Mouse (Mus musculus): ENCODE measurements at regions not wholly inside any gene's neighbourhood (a gene's known extent, or its start where the extent isn't known, plus 50 kb on each side); places are given as distances from the start of the nearest gene placed in this dataset.
A peak's percentile ranks its signal among the peaks of the same experiment; 100 is the strongest.

DNA sequence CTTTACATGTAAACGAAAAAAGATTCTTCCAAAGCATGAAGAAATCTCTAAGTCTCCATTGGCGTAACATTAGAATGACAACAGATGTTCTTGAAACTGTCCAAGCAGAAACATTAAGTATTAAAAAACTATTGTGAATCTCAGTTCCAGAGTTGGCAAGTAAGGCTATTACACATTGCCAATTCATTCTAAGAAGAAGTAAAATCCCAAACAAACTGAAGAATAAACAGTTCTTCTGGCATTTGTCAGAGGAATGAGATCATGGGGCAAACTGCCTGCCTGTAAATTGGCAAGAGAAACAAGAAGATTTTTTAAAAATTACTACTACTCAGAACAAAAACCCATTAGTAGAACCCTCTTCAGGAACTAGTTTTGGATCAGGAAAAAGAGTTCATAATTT lies 680.1 kb downstream of the Nova1 start:
- DNase-seq (ENCODE audit: low spot score) = no peak

DNA sequence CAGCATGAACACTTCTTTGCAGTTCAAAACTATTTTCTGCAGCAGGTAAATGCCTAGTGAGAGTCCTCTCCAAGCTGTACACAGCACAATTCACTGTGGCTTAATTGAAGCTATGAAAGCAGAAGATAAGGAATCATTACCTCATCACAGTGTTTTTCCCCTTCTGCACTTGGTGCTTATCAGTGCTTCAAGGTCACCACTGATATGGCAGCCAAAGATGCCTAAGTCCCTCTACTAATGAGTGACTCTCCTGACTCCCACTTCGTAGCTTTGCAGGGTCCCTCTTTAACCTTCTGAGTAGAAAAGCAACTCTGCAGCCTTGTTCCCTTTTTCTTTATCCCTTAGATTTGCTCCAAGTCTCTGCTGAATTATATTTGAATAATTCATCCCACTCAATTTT lies 692.9 kb downstream of the Nova1 start:
- DNase-seq (ENCODE audit: low spot score) = no peak

DNA sequence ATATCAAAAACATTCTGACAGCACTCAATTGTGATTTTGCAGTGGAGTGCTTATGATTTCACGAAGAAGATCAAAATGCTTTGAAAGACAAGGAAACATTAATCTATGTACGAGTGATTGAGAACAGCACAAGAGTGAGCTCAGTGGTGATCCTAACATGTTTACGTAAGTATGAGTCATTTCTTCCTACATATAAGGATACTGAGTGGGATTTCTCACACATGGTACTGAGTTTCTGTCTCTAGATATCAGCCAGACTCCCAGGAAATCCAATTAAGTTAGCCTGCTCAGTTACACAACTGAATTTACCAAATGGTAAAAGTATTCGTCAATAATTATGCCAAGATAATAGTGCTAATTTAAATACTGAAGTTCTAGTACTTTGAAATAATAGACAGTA lies 707.4 kb downstream of the Nova1 start:
- DNase-seq (ENCODE audit: low spot score) = no peak

DNA sequence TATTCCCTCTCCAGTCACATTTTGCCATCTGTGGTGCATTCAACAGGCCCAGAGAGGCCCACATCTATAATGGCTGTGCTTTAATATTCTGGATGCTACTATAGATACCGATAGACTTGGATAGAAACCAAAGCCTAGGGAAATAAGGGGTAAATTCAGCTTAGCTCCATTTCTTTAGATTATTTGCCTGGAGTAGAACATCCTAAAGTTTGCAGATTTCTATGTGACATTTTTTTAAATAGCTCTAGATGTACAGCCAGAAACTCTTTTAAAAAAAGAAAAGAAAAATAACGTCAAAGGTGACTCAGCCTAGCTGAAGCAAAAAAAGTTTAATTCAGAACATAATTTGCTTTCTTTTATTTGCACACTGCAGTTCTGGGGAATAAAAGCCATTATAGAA lies 735.4 kb downstream of the Nova1 start:
- DNase-seq (ENCODE audit: low spot score) = no peak

DNA sequence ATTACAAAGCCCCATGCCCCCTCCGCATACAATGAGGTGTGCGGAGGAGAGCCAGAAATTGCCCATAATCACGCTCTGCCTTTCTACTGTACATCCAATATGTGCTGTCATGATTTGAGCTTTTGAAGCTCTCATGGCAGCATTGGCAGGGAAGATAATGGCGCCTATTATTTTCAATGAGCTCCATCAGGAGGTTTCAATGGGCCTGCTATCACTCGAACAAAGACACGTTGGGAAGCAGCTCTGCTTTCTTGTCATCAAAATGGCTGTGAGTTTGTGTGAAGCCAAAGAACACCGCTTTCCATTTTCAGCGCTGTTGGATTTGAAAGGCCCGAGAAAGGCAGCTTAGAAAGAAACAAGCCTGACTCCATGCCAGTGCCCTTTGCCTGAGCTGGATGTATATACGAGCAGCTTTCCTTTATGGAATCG lies 742.9 kb downstream of the Nova1 start:
- no peak for DNase-seq (ENCODE audit: low spot score)

DNA sequence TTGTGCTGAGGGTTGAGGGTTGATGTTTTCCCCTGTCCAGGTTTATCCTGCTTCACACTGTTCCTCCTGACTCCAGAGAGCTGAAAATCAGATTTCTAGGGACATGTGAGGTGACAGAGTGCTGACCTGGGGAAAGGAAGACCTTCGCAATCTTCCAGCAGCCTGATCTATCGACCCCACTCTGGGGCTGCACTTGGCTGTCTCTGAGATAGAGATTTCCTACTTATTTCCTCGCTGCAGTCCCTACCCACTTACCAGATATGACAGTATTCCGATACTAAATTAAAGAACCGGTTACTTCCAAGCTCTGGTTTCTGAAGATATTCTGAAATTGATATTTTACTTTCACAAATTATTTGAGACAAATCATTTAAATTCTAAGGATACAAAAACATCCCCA lies 743.4 kb downstream of the Nova1 start:
- DNase-seq (ENCODE audit: low spot score) = no peak

DNA sequence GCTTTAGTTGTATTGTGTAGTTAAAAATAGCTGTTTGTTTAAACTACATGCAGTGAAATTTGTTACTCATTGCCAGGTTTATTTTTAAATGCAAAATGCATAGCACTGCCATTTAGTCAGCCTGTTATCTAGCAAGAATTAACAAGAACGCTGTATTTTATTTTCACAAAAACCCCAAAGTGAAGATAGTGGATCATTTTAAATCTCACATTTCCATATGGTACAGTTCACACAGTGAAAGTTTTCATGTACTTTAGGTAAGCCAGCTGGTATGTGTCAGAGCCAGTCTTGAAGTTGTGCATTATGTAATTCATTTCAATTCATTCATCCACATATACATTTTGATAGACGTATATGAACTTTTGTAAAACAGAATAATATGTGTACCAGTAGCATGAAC lies 751.8 kb downstream of the Nova1 start:
- no peak for DNase-seq (ENCODE audit: low spot score)

DNA sequence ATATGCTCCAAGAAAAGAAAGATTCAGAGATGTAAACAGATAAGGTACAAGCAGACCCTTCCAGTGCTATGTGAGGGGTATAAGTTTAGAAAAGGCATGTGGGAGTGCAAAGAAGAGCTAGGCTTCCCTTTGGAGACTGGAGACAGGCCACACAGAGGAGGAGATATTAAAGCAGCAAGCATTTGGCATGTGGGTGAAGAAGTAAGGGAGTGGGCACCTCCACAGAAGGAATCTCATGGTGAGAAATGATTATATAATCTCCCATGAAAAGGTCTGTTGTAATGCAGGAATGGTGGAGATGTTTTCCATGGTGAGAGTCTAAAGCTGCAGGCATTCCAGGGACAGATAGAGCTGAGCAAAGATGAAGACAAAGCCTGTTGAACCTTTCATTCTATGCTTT lies 778.1 kb downstream of the Nova1 start:
- DNase-seq (ENCODE audit: low spot score) = peak; percentile 15

DNA sequence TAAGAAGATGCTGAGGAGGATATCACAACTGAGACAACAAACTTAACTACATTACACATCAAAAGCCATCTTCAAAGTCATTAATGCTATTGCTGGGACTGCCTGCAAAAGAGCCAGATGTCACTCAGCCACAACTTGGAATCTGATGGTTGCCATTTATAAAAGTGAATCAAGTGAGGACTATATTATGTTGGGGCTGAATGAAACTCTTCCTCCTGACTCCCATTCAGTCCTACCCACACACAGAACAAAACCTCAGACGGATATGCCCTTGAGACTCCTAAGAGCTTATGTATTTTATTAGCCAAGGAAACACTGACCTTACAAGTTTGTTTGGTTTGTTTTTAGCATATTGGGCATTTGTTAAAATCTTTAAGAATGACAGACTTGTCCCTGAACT lies 778.5 kb downstream of the Nova1 start:
- DNase-seq (ENCODE audit: low spot score) = no peak

DNA sequence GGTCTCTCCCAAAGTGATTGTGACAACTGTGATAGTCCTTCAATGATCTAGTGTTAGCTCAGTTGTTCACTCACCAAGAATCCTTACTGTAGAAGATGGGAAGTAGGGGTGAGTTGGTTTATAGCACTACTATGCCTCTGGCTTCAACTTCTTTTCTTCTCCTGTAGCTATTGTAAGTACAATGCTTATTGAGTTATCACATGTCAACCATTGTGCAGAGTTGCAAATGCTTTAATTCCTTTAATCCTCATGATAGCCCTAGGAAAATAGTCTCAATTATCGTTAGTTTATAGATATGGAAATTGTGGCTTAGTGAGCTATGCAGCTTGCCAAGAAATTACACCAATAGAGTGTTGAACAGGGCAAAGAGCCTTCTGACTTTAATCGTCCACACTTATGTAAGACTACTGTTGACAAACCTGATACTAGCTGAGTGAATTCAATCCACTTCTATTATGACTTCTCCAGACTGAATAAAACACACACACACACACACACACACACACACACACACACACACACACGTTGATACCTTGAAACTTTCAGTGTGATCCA lies 782.1 kb downstream of the Nova1 start:
- DNase-seq (ENCODE audit: low spot score) = no peak

DNA sequence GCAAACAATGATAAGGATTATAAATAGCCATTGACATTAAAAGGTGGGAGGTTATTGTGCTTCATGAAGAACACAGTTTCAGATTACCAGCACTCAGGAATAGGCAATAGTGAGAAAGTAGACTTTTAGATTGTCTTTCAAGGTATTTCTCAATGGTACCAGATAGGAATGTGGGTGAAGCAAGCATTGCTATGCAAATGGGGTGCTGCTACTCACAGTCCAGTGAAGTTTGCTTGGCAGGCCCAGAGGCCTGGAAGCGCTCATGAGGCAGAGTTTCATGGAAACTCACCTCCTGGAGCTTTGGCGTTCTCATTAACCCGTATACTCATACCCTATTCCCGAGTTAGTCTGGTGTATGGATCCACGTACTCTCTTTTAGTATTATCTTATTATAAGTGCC lies 793.5 kb downstream of the Nova1 start:
- DNase-seq (ENCODE audit: low spot score) = no peak

DNA sequence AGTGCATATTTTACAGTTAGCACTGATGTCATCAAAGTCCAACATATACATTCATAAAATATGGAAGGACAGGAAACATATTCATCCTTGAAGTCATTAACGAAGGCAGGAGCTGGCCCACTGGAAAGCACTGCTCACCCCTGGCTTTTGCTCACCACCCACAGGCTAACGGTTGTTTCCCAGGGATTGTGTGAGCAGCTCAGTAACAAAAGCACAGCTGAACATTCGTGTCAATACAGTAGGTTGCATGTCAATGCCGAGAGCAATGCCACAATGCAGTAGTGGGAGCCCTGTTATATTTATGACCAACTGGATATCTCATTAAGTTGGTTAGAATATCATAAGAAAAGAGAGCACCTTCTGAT lies 797.2 kb downstream of the Nova1 start:
- no peak for DNase-seq (ENCODE audit: low spot score)

DNA sequence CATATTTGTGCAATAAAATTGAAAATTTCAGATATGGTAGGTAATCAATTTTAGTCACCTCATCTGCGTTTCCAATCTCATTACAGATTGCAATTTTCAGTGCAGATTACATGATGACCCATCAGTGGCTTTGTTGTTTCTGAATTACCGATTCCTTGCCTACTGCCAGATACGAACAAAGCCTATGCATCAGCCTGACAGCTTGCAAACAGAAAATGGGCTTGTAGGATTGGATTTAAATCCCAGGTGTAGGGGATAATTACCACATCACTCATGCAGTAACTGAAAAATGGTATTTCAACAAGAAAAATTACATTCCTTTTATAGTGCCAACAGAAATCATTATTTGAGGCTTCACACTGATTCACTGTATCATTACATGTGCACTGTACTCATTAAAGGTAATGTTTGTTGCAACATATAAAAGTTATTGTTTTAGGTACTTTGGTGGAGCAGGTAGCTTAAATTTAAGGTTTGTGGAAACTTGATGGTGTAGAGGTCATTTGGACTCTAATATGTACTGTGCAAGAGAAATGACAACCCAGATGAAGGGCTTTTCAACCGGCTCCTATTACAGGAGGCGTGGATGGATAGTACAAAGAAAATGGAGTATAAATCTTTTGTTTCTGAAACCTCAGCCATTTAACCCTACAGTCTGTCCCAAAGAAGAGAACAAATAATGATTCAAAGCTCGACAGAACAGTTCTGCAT lies 797.7 kb downstream of the Nova1 start:
- no peak for DNase-seq (ENCODE audit: low spot score)

DNA sequence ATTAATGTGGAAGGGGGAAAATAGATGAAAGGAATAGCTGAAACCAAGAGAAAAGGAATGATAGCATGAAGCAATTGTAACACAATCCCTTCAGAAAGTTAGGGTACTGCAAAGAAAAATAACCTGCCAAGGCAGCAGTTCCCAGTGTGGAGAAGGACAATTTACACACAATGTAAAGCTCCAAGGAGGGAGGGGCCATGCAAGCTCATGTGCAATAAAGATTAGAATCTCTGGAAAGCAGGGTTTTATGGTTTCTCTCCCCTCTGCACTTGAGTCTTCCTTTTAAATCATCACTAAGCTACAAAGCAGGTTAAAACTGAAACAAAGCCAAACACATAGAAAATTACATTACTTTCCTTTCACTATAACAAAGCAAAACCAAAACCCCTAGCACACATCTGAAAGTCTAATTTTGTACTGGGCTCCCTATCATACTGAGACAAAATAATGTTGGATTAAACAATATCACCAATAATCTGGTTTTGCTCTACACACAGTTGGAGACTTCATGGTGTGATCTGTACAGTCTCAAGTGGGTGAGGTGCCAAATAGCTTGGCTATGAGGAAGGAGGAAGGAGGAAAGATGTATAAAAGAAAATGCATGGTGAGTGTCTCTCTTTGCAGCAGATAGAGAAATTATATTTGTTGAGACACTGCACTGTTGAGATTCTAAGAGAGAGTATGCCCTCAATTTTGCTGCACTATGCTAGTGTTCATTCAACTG lies 840.9 kb downstream of the Nova1 start:
- no peak for DNase-seq (ENCODE audit: low spot score)

DNA sequence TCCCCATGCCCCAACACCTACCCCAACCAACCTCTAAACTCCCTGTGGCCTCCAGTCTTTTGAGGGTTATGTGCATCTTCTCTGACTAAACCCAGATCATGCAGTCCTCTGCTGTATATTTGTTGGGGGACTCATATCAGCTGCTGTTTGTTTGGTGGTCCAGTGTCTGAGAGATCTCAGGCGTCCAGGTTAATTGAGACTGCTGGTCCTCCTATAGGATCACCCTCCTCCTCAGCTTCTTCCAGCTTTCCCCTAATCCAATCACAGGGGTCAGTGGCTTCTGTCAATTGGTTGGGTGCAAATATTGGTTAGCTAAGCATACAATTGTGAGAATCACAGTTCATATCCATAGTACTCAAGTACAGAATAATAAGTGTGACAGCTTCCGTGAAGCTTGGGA lies 842.9 kb downstream of the Nova1 start:
- no peak for DNase-seq (ENCODE audit: low spot score)

DNA sequence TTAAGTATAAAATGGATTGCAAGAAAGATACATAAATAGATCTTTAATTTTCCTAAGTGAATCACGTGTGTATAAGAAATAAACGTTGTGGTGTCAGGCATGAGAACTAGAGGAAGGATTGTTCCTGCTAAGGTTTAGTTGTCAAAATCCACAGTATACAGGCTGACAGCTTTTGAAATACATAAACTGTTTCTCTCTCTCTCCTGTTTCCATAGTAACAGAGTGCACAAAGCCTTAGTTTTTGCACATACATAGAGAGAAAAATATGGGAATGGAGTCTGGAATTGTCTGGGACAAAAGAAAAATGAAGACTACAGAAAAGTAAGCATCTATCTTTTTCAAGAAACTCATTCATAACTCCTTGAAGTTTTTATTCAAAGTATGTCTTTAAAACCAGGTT lies 848.3 kb downstream of the Nova1 start:
- DNase-seq (ENCODE audit: low spot score) = no peak

DNA sequence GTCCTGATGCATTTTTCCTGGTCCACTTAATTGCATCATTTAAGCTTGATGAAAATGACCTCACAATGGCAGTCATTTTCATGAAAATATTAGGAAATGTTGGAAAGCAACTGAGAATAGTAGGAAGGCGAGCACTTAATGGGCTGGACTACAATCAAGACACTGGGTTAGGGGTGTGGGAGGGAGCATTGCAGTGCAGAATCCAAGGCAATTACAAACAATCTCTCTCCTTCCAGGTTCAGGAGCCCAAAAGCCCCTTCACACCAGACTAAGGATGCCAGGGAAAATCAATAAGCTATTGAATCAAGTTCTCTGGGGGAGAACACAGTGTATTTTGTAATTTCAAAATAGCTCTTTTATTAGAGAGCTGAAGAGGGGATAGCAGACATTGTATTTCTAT lies 848.8 kb downstream of the Nova1 start:
- DNase-seq (ENCODE audit: low spot score) = no peak

DNA sequence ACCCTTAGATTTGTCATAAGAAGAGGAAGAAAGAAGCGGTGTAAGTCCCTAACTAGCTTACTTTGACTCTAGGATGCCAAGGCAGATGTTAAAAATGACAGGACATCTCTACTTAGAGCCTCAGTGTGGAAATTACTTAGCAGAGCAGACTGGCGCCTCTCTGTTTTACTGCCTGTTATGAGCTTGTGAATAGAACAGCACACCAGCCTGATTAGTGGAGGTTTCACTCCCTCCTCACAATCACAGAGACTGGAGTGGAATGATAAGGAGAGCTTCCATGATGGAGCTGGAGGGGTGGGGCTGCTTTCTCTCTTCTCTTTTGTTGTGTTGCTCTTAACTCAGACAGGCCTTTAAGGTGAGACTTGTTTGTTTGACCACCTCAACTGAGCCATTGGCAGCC lies 871.8 kb downstream of the Nova1 start:
- no peak for DNase-seq (ENCODE audit: low spot score)

DNA sequence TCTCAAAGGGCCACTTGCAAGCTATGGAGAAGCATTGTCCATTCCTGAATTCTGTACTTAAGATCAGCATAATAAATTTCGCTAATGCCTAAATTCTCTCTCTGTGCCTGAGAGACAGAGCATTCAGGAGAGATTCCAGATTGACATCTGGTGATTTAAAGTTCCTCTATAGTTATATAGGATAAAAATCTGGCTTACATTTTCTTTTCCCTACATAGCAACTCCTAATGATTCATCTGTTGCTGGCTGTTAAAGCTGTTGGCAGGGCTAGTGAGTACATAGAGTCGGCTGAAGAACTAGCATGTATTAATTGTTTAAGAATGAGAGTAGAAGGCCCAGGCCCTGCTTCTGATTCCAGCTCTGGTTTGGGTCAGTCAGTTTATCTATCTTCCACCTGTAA lies 870.0 kb upstream of the Stxbp6 start:
- no peak for DNase-seq (ENCODE audit: low spot score)

DNA sequence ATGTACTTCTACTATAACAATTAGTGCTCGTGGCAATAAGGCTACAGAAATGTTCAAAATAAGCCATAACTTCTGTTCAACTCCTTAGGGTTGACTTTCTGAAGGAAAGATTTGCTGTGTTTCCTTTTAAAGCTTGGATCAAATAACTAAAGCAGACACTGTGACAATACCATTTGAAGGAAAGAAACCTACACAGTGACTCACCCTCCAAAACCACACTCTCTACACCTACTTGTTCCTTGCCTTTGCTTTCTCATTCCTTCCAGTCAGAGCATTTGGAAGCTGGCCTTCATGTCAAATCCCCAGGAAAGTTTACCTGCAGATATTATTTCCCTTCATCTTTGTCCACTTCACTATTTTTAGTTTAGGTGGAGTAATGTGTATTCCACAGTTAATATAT lies 867.9 kb upstream of the Stxbp6 start:
- DNase-seq (ENCODE audit: low spot score) = no peak

DNA sequence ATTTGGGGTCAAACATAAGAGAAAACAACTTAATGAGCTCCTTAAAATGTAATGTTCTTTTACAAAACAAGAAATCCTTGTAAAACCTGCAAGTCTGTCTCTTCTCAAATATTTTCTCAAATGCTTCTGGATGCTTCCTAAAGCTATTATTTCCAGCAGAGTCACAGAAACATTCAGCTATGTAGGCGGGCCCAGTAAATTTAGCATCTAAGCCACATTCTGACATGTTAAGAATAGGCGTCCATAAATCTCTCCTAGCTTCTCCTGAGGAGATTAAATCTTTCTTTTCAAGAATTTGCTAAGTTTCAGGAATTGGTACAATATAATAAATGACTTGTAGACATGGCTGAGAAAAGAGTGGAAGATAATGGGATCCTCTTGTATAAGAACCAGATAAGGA lies 858.9 kb upstream of the Stxbp6 start:
- DNase-seq (ENCODE audit: low spot score) = no peak

DNA sequence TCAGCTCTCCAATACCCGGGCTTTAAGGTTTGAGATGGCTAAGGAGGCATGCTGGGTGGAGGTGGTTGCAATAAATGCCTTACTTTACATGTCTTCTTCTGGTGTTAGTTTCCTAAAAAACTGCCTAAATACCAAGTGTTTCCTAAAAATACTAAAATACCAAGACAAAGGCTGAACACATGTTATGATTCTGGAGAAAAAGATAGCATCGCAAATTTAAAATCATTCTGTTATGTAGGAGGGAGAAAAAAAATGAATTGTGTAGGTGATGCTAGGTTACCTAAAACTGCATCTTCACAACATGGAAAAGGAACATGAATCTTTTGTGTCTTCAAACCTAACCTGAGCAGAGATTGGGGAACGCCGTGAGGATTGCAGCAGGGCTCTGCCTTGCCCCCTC lies 857.7 kb upstream of the Stxbp6 start:
- no peak for DNase-seq (ENCODE audit: low spot score)

DNA sequence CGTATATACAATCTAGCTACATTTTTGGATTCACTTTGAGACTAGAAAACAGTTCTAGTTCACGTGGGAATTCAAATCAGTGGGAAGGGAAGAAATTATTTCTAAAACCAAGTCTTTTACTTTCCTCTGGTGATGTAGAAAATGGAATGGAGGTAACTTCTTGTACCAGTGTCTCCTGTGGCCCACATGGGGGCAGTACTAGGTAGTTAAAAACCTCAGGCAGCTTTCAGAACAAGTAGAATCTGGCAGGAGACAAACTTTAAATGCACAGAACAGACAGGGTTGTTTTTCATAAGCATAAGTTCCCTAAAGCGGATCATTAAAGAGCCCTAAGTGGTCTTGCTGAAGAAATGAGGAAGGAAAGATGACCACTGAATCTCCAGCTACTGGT lies 855.2 kb upstream of the Stxbp6 start:
- DNase-seq (ENCODE audit: low spot score) = peak; percentile 25

Measured in layer of hippocampus, adult 11-12 months (tissue).